Mouse (Mus musculus): ENCODE measurements at regions not wholly inside any gene's neighbourhood (a gene's known extent, or its start where the extent isn't known, plus 50 kb on each side); places are given as distances from the start of the nearest gene placed in this dataset.
"Not testable (repeated sequence)": the region's sequence is repeated elsewhere in the genome, so short reads cannot be mapped to it uniquely, and the experiment has no call there.

- DNase-seq (ENCODE audit: low spot score in 2 of 2): peak; percentile 39 to 78
Measured at GRCm38 (mm10) chr11:28993270-28993847, 137.2 kb upstream of the Pnpt1 start.

DNA sequence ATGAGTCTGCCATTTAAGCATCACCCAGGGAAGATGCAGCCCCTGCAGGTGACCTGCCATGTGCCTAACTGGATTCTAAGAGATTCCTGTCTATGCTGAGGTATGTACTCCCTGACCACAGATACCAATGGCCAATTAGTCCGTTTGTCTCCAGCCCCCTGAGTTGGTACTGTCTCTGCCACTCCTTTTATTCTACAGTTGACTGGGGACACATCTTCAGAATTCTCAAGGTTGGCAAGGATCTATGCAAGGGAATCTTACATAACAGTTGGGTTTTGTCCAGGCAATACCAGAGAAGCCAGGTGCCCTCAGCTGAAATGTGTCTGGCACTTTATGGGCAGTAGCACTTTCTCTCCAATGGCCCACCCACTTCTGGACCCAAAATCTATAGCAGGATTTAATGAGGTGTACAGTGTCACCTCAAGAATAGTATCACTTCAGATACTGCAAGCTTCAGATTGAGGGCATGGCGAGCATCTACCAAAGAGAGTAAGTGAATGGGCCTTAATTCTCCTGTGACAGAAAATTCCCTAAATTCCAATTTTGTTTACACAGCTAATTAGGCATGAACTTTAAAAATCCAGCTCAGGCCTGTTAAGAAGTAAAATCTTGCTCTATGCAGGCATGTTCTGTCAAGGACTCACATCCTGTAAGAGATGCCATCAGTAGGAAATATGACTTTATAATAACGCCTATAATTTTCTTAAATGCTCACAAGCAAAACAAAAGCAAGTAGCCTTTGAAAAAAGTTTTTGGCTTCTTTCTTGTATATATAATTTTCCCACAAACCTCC lies 132.0 kb upstream of the Pnpt1 start:
- no peak for DNase-seq (ENCODE audit: low spot score in 2 of 2)

GRCm38 (mm10) chr11:28999196-28999595 lies 131.3 kb upstream of the Pnpt1 start:
- no peak for DNase-seq (ENCODE audit: low spot score in 2 of 2)

- DNase-seq (ENCODE audit: low spot score in 2 of 2): no peak
Measured at GRCm38 (mm10) chr11:28999620-29000019, 130.9 kb upstream of the Pnpt1 start.

GRCm38 (mm10) chr11:29000212-29000611 lies 130.3 kb upstream of the Pnpt1 start:
- no peak for DNase-seq (ENCODE audit: low spot score in 2 of 2)

- DNase-seq (ENCODE audit: low spot score in 2 of 2): no peak
Measured at GRCm38 (mm10) chr11:29017406-29017805, 113.1 kb upstream of the Pnpt1 start.

GRCm38 (mm10) chr11:29040817-29041216 lies 89.7 kb upstream of the Pnpt1 start:
- DNase-seq (ENCODE audit: low spot score in 2 of 2): no peak

- not testable (repeated sequence) for DNase-seq (ENCODE audit: low spot score in 2 of 2)
Measured at GRCm38 (mm10) chr11:29047985-29048610, 82.4 kb upstream of the Pnpt1 start.

GRCm38 (mm10) chr11:29052625-29053024 lies 77.9 kb upstream of the Pnpt1 start:
- DNase-seq (ENCODE audit: low spot score in 2 of 2): no peak

GRCm38 (mm10) chr11:29069586-29069985 lies 61.0 kb upstream of the Pnpt1 start:
- not testable (repeated sequence) for DNase-seq (ENCODE audit: low spot score in 2 of 2)

DNA sequence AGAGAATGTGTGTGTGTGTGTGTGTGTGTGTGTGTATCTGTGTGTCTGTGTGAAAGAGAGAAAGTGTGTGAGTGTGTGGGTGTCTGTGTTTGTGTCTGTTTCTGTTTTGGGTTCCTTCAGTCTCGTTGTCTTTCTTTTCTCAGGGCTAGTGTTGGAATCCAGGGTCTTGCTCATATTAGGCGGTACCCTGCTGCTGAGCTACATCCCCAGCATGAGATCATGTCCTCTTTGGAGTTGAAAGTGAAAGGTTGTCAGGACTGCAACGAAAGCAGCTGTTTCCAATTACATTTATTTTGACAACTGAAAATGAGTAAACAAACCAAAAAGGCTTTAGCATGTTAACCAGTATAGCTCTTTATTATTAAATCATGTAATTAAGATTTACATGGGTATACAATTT lies 58.3 kb upstream of the Pnpt1 start:
- no peak for DNase-seq (ENCODE audit: low spot score in 2 of 2)

Measured in urinary bladder, postnatal 36 days (tissue).